Mouse (Mus musculus) thymus, postnatal 36 days (tissue): ENCODE measurements around the gene Cul7.

Source experiments
- DNase-seq, 2 experiments: peaks; one replicate each; pipeline ENCODE4 v3.0.0; 2022; ENCODE audit warnings: mixed read lengths in 2 of 2

Cul7 gene

DNA sequence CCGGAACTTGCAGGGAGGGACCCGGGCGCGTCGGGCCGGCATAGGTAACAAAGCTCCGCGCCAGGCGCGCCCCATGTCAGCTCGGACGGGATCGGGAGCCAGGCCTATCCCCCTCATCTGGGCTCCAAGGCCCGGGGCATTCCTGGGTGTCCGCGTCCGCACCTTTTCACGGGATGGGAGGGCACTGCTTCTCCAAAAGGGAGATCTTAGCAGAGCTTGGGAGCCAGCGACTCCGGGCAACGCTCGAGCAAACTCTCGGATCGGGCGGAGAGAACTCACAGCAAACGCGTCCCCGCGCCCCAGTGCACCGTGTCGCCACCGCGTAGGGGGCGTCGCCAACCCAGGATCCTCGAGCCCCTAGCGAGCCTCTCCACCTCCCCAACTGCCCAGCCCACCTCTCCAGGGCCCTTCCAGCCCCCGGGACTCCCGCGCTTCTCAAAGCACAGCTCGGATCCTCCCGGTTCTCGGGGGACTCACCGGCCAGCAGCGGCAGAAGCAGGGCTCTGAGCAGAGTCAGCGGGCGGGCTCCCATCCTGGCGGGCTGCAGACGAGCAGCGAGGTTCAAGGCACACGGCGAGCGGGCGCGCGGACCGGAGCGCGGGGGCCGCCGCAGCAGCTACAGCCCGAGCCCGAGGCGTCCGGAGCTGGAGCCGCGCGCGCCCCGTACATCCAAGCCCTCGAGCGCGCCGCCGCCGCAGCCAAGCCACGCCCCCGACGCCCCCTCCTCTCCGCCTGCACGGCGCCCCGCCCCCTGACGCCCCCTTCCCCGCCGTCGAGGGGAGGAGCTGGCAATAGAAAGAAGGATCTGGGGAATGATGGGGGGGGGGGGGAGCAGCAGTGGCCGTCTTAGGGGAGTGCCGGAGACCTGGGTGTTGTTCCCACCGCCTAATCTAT is 21.1 kb upstream of the Cul7 start, which contains the start of gene Ptk7:
Ptk7 (minus strand) TSS at position 714 of the 894 bp plus-strand sequence.
- DNase-seq = peak; percentile 70 to 78

DNA sequence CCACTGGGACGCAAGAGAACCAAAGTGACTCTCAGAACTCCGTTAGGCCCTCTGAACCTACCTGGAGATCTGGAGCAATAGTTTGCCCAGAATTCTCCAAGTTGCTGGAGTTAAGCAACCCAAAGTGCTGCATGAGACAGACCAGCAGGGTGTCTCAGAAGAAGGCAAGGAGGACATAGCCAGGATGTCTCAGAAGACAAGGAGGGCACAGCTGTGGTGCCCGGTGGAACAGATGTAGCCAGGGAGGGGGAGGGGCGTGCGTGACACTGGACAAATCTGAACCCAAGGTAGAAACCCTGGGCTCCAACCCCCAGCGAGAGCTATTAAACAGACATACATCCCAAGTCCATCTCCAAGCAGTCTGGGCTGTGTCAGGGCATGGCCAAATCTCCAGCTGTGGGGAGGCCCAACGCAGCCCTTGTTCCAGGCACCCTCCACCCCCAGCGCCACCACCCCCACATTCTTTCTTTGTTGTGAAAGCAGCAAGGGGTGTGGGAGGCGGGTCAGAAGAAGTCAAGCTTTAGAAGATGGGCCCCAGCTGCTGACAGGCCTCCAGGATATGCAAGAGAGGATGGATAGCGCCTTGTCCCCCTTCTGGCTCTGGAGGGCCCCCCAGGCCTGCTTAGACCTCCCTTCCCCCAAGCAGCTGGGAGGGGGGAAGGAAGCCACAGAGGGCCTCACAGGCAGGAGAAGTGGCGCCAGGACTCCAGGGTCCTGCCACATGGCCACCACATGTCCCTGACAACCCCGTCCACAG is 20.3 kb upstream of the Cul7 start:
- peak; percentile 23 to 44 for DNase-seq

DNA sequence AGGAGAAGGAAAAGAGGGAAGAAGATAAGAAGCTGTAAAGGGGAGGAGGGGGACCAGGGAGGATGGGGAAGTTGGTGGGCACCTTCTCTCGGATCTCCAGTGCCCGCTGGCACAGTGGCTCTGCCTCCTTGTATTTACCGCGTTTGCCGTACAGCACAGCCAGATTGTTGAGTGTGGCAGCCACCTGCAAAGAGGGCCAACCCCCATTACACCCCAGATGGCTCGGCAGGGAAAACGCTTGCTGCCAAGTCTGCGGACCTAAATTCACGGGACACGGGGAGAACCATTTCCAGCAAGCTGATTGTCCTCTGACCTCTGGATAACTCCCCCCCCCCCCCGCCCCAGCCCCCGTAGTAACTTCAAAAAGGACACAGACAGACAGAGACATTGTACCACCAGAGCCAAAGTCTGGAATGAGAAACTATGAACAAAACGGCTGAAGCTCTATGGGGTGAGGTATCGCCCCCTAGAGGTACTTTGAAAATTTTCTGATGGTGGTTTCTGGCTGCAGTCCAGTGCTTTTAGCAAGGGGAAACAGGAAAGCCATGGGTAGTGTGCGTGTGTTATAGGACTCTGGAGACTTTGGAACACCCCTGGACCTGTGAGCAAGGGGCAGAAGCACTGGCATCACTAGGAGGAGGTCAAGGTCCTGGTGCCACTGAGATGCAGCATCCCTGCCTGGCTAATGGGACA is 13.2 kb upstream of the Cul7 start:
- peak in 1 of 2 experiments; percentile 33 for DNase-seq

DNA sequence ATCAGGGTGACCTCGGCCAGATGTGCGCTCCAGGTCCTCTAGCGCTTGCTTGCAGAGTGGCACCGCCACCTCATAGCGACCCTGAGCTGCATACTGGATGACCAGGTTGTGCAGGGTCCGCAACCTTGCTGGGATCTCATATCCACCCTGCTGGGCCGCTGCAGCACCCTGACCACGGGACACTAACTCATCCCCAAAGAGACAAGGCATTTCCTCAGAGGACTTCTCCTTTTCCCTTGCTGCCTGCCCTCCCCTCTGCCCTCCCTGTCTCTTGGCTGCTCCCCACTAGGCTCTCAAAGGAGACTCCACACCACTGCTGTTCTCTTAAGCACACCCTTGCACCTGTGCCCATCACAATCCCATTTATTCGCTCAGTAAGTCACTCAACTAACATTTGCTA is 10.2 kb upstream of the Cul7 start:
- DNase-seq = no peak

DNA sequence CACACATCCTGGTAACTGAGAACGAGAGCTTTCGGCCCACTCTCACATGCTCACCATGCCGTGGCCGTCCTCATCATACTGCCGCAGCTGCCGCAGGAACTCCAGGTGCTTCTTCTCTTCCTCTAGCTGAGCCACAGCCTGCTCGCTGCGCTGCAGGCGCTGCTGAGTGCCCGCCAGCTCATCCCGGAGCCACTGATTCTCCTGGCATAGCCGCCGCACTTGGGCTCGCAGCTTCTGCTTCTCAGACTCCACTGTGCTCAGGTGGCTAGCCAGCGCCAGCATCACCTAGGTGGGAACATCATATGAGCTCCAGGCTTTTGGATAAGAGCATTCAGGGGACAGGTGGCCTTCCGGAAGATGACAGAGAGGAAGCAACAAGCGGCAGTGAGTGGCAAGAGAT is 8.1 kb upstream of the Cul7 start:
- no peak for DNase-seq

DNA sequence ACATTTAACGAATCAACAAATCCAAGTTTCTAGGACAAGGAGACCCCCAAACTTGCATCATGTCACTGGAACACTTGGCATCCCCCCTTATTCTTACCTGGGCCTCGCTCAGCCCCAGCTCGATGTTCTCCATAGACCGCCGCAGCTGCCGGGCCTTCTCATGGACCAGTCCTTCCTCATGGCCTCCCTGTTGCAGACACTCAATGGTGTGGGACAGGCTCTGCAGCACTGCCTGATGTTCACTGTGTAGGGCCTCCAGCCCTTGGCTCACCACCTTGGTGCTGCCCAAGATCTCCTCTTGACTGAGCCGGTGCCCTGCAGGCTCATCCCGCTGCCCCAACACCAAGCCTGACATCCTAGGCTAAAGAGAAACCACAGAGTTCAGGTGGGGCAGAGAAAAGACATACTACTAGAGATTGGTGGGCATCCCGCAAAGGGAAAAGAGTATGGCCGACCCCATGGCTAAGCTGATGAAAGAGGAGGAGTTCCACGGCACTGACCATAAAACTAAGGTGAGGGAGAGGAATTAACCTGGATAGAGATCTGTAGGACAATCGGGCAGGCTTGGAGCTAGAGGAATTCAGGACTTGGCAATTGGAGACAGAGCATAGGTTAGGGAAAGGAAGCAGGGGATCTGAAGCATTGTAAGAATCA is 5.9 kb upstream of the Cul7 start:
- DNase-seq = no peak

DNA sequence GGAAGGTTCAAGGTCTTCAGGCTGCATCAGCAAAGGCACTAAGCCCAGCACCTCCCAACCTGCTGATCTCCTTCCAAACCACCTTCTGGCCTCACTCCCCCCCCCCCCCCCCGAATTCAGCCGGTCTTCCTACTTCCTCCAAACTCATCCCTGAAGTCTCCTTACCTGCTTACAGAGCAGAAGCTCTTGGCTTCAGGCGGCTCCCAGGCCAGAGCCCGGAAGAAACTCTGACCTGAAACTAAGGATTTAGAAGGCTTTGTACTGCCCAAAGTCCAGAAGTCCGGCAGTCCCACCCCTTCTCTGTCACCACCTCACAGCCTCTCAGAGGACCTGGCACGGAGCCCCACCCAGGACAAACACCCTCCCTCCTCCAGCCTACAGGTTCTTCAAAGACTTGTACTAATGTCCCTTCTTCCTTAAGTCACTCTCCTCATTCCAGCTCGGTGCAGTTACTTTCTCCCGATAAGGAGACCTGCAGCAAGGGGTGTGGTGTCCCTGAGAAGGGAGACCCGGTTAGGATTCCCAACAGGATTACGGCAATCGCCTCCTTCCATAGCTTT is 5.1 kb upstream of the Cul7 start:
- DNase-seq = no peak

DNA sequence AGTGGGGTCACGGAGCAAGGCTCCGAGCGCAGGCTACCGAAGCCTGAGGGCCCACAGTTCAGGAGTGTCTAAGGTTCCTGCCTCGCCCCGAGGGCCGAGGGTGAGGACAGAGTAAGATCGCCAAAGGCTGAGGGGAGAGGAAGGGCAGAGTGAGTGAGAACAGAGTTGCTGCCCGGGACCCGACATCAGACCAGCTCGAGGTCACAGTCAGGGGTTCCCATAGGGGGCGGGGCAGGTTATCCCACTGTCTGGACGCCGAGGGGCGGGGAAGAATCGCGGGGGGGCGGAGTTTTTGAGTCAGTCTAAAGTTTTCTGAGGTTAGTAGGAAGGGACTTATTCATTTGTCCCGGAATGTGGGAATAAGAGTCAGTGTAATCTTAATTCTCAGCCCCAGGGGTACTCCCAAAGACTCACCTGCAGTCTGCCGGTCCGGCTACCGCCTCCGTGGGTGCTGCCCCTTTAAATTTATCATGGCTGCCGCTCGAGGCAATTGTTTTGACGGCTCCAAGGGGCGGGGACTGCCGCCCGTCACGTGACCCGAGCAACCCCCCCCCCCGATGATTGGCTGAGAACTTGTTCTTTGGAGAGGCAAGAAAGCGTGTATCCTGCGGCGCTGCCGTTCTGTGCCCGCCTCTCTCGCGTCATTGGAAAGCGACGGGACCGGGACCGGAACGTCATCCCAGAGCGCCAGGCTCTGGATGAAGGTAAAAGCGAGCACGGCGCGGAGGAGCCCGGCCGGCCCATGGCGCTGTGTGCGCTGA is 4.4 kb upstream of the Cul7 start, which contains the start of the genes Klc4 and Mrpl2:
Klc4 (minus strand) TSS at position 462 of the 761 bp plus-strand sequence.
Mrpl2 (plus strand) TSS at position 669 of the 761 bp plus-strand sequence.
- peak; percentile 98 to 99 for DNase-seq

DNA sequence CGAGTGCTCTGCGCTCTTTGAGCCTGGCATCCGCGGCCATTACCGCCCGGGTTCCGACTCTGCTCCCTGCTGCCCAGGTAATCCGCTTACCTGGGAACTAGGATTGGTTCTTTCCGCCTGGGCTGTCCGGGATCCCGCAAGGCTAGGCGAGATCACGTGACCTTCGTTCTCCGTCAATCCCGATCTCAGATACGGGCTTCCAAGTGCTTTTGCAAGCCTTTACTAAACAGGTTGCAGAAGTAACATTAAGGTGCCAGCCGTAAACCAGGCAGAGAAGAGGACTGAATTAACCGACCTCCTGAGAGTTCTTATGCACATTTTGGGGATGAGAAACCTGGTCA is 3.8 kb upstream of the Cul7 start:
- no peak for DNase-seq

DNA sequence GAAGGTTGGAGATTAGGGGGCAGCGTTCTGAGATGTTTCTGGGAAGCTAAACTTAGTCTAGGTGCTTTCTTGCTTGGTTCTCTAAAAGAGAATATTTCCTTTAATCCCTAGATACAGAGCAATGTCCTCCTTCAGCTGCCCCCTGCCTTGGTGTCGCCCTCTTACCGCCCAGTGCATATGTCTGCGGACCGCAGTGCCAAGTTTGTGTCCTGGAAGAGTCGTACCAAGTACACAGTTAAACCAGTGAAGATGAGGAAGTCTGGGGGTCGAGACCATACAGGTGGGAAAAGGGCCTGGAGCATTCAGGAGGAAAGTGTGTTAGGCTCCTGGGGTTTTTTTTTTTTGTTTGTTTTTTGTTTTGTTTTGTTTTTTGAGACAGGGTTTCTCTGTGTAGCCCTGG is 2.9 kb upstream of the Cul7 start:
- DNase-seq = no peak

DNA sequence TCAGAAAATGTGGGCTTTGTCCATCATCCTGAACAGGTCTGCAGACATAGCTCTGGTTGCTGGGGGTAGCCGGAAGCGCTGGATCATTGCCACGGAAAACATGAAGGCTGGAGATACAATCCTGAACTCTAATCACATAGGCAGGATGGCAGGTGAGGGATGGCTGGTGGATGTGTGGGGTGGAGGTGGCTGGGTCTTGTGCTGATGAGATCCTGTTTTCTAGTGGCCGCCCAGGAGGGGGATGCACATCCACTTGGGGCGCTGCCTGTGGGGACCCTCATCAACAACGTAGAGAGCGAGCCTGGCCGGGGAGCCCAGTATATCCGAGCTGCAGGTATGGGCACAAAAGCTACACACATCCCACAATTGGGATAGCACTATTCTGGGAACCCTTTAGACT is 1.7 kb upstream of the Cul7 start:
- no peak for DNase-seq

DNA sequence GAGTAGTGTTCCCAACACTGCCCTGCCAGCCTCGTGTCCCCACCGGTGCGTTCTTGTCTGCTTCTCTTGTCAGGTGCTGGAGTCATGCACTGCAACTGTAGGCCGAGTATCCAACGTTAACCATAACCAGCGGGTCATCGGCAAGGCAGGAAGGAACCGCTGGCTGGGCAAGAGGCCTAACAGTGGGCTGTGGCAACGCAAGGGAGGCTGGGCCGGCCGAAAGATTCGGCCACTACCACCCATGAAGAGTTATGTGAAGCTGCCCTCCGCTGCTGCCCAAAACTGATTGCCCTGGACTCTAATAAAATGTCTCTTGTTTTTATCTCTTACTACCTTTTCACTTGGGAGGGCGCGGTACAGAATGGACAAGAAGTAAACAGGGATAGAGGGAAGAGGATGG is 326 bp upstream of the Cul7 start:
- DNase-seq = no peak

DNA sequence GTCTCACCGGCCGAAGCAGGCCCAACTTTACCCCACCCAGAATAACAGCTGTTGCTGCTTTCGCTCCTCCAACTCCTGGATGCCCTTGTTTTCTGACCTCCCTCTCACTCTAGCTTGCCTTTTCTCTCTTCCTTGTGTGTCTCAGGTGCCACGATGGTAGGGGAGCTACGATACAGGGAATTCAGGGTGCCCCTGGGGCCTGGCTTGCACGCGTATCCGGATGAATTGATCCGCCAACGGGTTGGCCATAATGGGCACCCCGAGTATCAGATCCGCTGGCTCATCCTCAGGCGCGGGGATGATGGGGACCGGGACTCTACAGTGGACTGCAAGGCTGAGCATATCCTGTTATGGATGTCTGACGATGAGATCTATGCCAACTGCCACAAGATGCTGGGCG is 1.2 kb downstream of the Cul7 start:
- no peak for DNase-seq

DNA sequence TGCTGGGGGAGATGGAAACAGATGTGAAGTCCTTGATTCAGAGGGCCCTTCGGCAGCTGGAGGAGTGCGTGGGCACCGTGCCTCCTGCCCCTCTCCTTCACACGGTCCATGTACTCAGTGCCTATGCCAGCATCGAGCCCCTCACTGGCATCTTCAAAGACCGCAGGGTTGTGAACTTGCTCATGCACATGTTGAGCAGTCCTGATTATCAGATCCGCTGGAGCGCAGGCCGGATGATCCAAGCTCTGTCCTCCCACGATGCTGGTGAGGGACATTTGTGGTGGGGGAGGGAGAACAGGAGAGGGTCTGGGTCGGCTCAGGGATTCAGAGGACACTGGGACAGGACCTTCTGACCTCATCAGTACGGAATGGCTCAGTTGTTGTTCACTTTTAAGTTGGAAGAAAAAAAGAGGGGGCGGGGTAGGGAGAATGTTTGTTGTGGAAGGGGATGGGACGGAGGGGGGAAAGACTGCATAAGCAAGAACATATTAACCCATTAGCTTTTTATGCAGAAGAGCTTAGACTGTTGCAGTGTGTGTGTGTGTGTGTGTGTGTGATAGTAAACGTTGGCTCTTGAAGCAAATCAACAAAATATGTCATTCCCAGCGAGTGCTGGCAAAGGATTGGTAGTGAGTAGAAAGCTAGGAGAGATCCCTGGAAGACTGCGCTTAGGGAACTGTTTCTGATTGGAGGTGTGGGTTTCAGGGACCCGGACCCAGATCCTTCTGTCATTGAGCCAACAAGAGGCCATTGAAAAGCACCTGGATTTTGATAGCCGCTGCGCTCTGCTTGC is 1.8 kb downstream of the Cul7 start:
- DNase-seq = no peak

DNA sequence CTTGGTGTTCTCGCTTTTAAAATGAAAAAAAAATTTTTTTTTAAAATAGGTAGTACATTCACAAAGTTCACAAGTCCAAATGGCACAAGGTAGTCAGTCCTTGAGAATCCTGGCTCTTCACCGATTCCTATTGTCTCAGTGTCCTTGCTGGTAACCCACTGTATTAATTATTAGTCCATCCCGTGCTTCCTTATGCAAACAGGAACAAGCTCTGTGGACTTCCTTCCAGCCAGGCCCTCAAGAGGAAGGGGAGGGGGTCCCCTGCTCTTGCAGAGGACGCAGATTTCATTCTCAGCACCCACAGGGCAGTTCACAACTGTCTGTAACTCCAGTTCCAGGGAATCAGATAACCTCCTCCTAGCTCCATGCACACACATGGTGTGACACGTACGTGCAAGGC is 5.9 kb downstream of the Cul7 start:
- DNase-seq = no peak

DNA sequence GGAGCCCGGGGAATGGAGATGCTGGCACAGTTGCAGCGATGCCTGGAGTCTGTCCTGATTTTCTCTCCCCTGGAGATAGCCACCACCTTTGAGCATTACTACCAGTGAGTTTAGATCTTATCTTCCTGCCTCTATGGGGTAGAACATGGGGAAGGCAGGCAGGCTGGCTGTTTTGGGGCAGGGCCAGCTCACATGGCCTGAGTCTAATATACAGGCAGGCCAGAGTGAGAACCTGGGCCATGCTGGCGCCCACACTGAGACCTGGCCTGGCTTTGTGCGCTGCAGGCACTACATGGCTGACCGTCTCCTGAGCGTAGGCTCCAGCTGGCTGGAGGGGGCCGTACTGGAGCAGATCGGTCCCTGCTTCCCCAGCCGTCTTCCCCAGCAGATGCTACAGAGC is 11.2 kb downstream of the Cul7 start:
- no peak for DNase-seq

DNA sequence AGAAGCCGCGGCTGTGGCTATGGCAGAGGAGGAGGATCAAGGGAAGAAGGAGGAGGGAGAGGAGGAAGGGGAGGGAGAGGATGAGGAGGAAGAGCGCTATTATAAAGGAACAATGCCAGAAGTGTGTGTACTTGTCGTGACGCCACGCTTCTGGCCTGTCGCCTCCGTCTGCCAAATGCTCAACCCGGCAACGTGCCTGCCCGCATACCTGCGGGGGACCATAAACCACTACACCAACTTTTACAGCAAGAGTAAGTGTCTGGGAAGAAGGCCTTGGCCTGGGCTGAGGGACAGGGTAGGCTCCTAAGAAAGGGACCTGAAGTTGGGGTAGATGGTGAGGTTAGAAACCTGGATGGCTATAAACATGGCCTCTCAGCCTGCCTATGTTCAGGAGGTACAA is 11.8 kb downstream of the Cul7 start:
- no peak for DNase-seq

DNA sequence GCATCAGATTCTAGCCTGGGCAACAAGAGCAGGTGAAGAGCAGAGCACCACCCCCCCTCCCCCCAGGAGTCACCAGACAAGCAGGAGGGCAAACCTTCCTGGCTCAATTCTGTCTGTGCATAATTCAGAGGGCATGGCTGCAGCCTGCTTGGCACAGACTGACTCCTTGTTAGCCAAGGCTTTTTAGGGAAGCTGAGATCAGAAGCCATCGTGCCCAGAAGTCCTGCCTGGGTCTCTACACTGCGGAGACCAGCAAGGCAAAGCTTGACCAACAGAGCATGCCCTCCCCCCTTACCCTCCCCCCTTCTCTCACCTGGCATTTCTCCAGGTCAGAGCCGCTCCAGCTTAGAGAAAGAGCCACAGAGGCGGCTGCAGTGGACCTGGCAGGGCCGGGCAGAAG is 12.6 kb downstream of the Cul7 start:
- no peak for DNase-seq

DNA sequence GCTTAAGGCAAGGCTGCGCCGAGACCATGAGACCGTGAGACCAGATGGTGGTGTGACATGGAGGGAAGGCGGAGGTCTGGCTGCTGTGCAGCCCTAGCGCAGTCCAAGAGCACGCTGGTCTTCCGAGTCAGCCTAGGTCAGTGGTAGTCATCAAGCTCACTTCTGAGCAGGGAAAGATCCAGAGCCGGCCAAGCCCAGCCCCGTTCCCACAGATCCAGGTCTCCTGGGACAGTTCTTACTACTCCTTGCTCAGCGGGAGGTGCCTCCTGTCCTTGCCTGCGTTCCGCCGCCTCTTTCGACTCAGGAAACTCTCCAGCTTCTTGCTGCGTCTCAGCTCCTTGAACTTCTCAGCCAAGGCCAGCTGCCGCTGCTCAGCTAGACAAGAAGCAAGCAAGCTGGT is 17.6 kb downstream of the Cul7 start:
- DNase-seq = no peak

DNA sequence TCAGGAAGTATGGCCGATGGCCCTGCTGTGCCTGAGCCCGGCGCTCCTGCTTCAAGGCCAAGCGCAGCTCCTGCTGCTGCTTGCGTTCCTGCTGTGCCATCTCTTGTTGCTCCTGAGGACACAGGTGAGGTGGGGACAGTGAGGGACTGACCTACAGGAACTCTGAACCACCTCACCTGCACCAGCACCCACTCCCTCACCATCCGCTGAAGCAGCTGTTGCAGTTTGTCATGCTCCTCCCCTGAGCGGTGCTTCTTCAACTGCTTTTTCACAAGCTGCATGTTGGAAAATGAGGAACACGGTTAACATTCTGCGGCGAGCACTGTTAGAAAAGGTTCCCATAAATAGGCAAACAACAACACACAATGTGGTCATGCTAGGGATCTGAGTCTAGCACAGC is 19.8 kb downstream of the Cul7 start:
- DNase-seq = no peak
